8 mouse cellular contexts compared by ENCODE assay signal in genomic region chr4:133240934-133241908, GRCm38 (mm10). TPM values are rescaled to one million over a fixed set of nuclear protein-coding genes. Genes with fewer than 3 reads are reported as not detected.
DNase-seq lines count a peak whose midpoint lies in the region; ATAC-seq lines count a peak whose summit lies in the region.

No protein-coding gene starts in this region.

- ATAC-seq in hindbrain, embryonic 16.5 days = peak; percentile 93

- H3K9me3 ChIP-seq in hindbrain, embryonic 16.5 days (ENCODE audit: control insufficient read depth, low read length) = no peaks in the 10 kb centered on the region

- H3K27ac ChIP-seq in hindbrain, embryonic 16.5 days (ENCODE audit: low read depth, low read length) = peak overlapping the region; percentile 54; the same call in 1 of the 2 replicates

- H3K4me2 ChIP-seq in hindbrain, embryonic 16.5 days (ENCODE audit: low read length) = peak overlapping the region; percentile 90

- peak overlapping the region; percentile 64 for H3K4me3 ChIP-seq in hindbrain, embryonic 16.5 days (ENCODE audit: low read length)

- under 1% methylated on average over 73 of the region's 78 CpGs for WGBS in hindbrain, embryonic 16.5 days

- peak overlapping the region; percentile 77 for H3K9ac ChIP-seq in hindbrain, embryonic 16.5 days (ENCODE audit: low read depth, low read length)

- H3K27me3 ChIP-seq in hindbrain, embryonic 16.5 days (replicated peaks; ENCODE audit: control insufficient read depth, insufficient read depth, low read length) = peaks cover 37% of the 10 kb centered on the region

- peak; percentile 91 for DNase-seq in ZHBTc4 (ENCODE audit: low read depth, low spot score)
- peak; percentile 58 to 84 for DNase-seq in cerebellum, postnatal 4 days (ENCODE audit: low spot score in 2 of 2)
- DNase-seq in gastrocnemius, adult 18-20 months (ENCODE audit: low spot score) = peak; percentile 92
- DNase-seq in left cerebral cortex, adult 18-20 months (ENCODE audit: low spot score in 2 of 2) = peak; percentile 87 to 92
- DNase-seq in lung, postnatal 4 days = peak; percentile 91 to 95
- DNase-seq in retina, postnatal 1 day = peak; percentile 92
- peak; percentile 96 for DNase-seq in thymus, postnatal 4 days

- H3K4me1 ChIP-seq in hindbrain, embryonic 16.5 days (ENCODE audit: control insufficient read depth, insufficient read depth, low read depth, low read length) = peaks cover 7% of the 10 kb centered on the region

- H3K36me3 ChIP-seq in hindbrain, embryonic 16.5 days (ENCODE audit: control insufficient read depth, insufficient read depth, low read length) = no peaks in the 10 kb centered on the region

RNA-seq across cellular contexts. Expression of gene Map3k6, which starts 0.6 kb away (rescaled TPM):
- 10 to 100 TPM in 1 of 2 experiments, 1 to 10 TPM in 1; 8.8 to 11.4 TPM for total RNA-seq in gastrocnemius, adult 18-20 months (2021)
- polyA plus RNA-seq in hindbrain, embryonic 16.5 days (2015; fragmentation: Nextera tagmentation; extraction: Ambion mirVana) = 2.6 and 4.2 TPM in 2 replicates
- total RNA-seq in left cerebral cortex, adult 18-20 months (2021) = 1 to 10 TPM; 5.8 to 7.4 TPM

RNA-seq across cellular contexts. Expression of gene Sytl1, which starts 21.7 kb away (rescaled TPM):
- total RNA-seq in gastrocnemius, adult 18-20 months (2021) = under 1 TPM; 0.12 to 0.14 TPM
- polyA plus RNA-seq in hindbrain, embryonic 16.5 days (2015; fragmentation: Nextera tagmentation; extraction: Ambion mirVana) = 0.44 and 0.54 TPM in 2 replicates
- 1 to 10 TPM; 6.7 to 7.3 TPM for total RNA-seq in left cerebral cortex, adult 18-20 months (2021)

RNA-seq across cellular contexts. Expression of gene Gpr3, which starts 28.9 kb away (rescaled TPM):
- total RNA-seq in gastrocnemius, adult 18-20 months (2021) = not detected
- 2.5 TPM in 2 replicates for polyA plus RNA-seq in hindbrain, embryonic 16.5 days (2015; fragmentation: Nextera tagmentation; extraction: Ambion mirVana)
- 10 to 100 TPM; 14.8 to 16.7 TPM for total RNA-seq in left cerebral cortex, adult 18-20 months (2021)

RNA-seq across cellular contexts. Expression of gene Cd164l2, which starts 29.3 kb away (rescaled TPM):
- not detected for total RNA-seq in gastrocnemius, adult 18-20 months (2021)
- 5.6 and 8.3 TPM in 2 replicates for polyA plus RNA-seq in hindbrain, embryonic 16.5 days (2015; fragmentation: Nextera tagmentation; extraction: Ambion mirVana)
- 1 to 10 TPM; 4.6 to 5.1 TPM for total RNA-seq in left cerebral cortex, adult 18-20 months (2021)

RNA-seq across cellular contexts. Expression of gene Tmem222, which starts 36.4 kb away (rescaled TPM):
- 10 to 100 TPM; 26.8 to 26.9 TPM for total RNA-seq in gastrocnemius, adult 18-20 months (2021)
- polyA plus RNA-seq in hindbrain, embryonic 16.5 days (2015; fragmentation: Nextera tagmentation; extraction: Ambion mirVana) = 121 and 130 TPM in 2 replicates
- total RNA-seq in left cerebral cortex, adult 18-20 months (2021) = 10 to 100 TPM; 88.3 to 97.2 TPM

Comparison
In these comparisons a context has a peak if more than half of its experiments do, and no peak if none do; other contexts are left out.
1. Peak in every context shown above with its lines: DNase-seq, ATAC-seq, H3K4me3 ChIP-seq and H3K27ac ChIP-seq.
2. RNA of gene Sytl1, which starts 21.7 kb away (total RNA-seq): 6.7 to 7.3 TPM in left cerebral cortex, adult 18-20 months; 0.12 to 0.14 TPM in gastrocnemius, adult 18-20 months; every median in the first group is over 4 times any median in the second.
3. RNA of gene Gpr3, which starts 28.9 kb away (total RNA-seq): 14.8 to 16.7 TPM in left cerebral cortex, adult 18-20 months; not detected in gastrocnemius, adult 18-20 months; every median in the first group is over 10 times any median in the second.